Mouse (Mus musculus): ENCODE measurements around the gene Mybpc1. TPM values are rescaled to one million over a fixed set of nuclear protein-coding genes. Genes with fewer than 3 reads are reported as not detected.
"Not testable (repeated sequence)": the region's sequence is repeated elsewhere in the genome, so short reads cannot be mapped to it uniquely, and the experiment has no call there.

The Mybpc1 gene
- polyA plus RNA-seq, 1 experiment, result 6.4 TPM

GRCm38 (mm10) chr10:88491632-88492031 lies 113.3 kb downstream of the Mybpc1 start:
- no peak for DNase-seq (ENCODE audit: low read depth)

GRCm38 (mm10) chr10:88488629-88489028 lies 116.3 kb downstream of the Mybpc1 start:
- DNase-seq (ENCODE audit: low read depth), result no peak
- no peak for TF ChIP-seq POLR2A (IDR thresholded peaks at IDR 0.05; ENCODE audit: borderline replicate concordance, extremely low read depth, insufficient read depth, insufficient read length, poor library complexity, severe bottlenecking)
- TF ChIP-seq CTCF (IDR thresholded peaks at IDR 0.05; ENCODE audit: borderline replicate concordance, extremely low read depth, insufficient read depth, insufficient read length), result no peak

More at GRCm38 (mm10) chr10:88491632-88492031, 113.3 kb downstream of the Mybpc1 start:
- TF ChIP-seq CTCF (IDR thresholded peaks at IDR 0.05; ENCODE audit: borderline replicate concordance, extremely low read depth, insufficient read depth, insufficient read length) (no peak), POLR2A (IDR thresholded peaks at IDR 0.05; ENCODE audit: borderline replicate concordance, extremely low read depth, insufficient read depth, insufficient read length, poor library complexity, severe bottlenecking) (no peak)

- DNase-seq (ENCODE audit: low read depth), result not testable (repeated sequence)
Measured at GRCm38 (mm10) chr10:88482866-88483265, 122.1 kb downstream of the Mybpc1 start.

Other genes starting within 250 kb of the Mybpc1 start
- 0.45 and 0.57 TPM in 2 replicates for gene Dram1, start 226.1 kb downstream of the Mybpc1 start, polyA plus RNA-seq (2012; rRNA removed)
- gene Gnptab, start 226.0 kb downstream of the Mybpc1 start, polyA plus RNA-seq (2012; rRNA removed), result 31.7 and 41.4 TPM in 2 replicates
- 0.23 TPM in 1 of 2 replicates, not detected in the other for gene Sycp3, start 145.6 kb downstream of the Mybpc1 start, polyA plus RNA-seq (2012; rRNA removed)
- 5.1 and 6.0 TPM in 2 replicates for gene Chpt1, start 101.1 kb downstream of the Mybpc1 start, polyA plus RNA-seq (2012; rRNA removed)
- 0.15 TPM in 1 of 2 replicates, not detected in the other for gene Spic, start 79.9 kb upstream of the Mybpc1 start, polyA plus RNA-seq (2012; rRNA removed)
- 67.1 and 67.9 TPM in 2 replicates for gene Arl1, start 125.7 kb upstream of the Mybpc1 start, polyA plus RNA-seq (2012; rRNA removed)
- 10.0 and 12.9 TPM in 2 replicates for gene Utp20, start 221.7 kb upstream of the Mybpc1 start, polyA plus RNA-seq (2012; rRNA removed)